Mouse (Mus musculus): ENCODE measurements around the gene Kif6. TPM values are rescaled to one million over a fixed set of nuclear protein-coding genes. Genes with fewer than 3 reads are reported as not detected.

Kif6 gene
- total RNA-seq, 1 experiment, result 0.36 TPM

DNA sequence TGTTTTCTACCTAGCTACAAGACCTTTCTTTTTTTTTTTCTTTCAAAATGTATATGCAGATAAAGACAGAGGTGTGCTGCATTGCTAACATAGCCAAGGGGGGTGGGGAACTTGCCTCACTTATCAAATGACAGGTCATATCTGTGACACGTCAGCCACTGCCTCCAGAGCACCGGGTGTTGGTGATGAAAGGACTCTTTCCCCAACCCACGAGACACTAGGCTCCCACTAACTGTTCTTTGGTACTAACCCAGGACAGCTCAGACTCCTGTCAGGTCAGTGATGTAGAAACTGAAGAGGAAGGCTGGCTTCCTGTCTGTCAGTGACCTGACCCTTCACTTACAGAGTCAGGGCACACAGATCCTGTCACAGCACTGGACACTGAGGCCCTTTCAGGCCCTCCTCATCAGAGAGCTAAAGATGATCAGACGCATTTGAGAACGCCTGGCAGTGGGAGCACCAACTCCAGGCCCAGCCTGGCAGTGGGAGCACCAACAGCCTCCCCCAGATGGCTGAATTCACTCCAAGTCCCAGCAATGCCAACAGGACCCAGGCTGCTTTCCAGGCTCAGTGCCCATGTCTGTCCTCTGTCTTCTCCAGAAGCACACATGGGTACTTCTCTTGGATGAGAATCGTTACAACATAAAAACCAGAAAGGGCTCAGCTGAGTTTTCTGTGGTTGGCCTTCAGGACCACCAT is 209.4 kb downstream of the Kif6 start:
- in situ Hi-C loops (cut with MboI; ENCODE audit: low sequenced_read_pairs in 2 of 2, unreplicated experiment in 2 of 2), result no loop called here
- DNase-seq (ENCODE audit: low read depth, low spot score), result no peak
- no peaks in the 10 kb centered on the region for H3K4me1 ChIP-seq (ENCODE audit: control insufficient read depth in 2 of 2, insufficient read depth in 2 of 2, low read length in 2 of 2, poor library complexity in 1 of 2)
- H3K27ac ChIP-seq (ENCODE audit: insufficient read depth, low read depth, low read length, poor library complexity, severe bottlenecking), result no peak overlapping the region
- no peak overlapping the region for H3K4me3 ChIP-seq (ENCODE audit: insufficient read depth in 1 of 2, low read depth in 1 of 2, low read length in 2 of 2, poor library complexity in 1 of 2, severe bottlenecking in 1 of 2)
- H3K36me3 ChIP-seq (ENCODE audit: control insufficient read depth, insufficient read depth, low read length, poor library complexity, severe bottlenecking), result no peaks in the 10 kb centered on the region
- no peak overlapping the region for H3K9ac ChIP-seq (ENCODE audit: insufficient read depth, low read depth, low read length, poor library complexity, severe bottlenecking)
- TF ChIP-seq CHD2 (IDR thresholded peaks at IDR 0.05; ENCODE audit: low read depth, low read length) (no peak), ZNF384 (IDR thresholded peaks at IDR 0.05; ENCODE audit: low read depth, low read length) (no peak), HCFC1 (IDR thresholded peaks at IDR 0.05; ENCODE audit: borderline replicate concordance, insufficient read depth, low read length) (no peak), ZC3H11A (IDR thresholded peaks at IDR 0.05; ENCODE audit: borderline replicate concordance, low read depth, low read length) (no peak), MAFK (IDR thresholded peaks at IDR 0.05; ENCODE audit: insufficient read depth, low read depth, low read length) (no peak)
- H3K9me3 ChIP-seq (ENCODE audit: control insufficient read depth, insufficient read depth, low read depth, low read length), result no peaks in the 10 kb centered on the region

- no peak overlapping the region for H3K9ac ChIP-seq (ENCODE audit: insufficient read depth, low read depth, low read length, poor library complexity, severe bottlenecking)
- in situ Hi-C loops (cut with MboI; ENCODE audit: low sequenced_read_pairs in 2 of 2, unreplicated experiment in 2 of 2), result no loop called here
These were observed 210.0 kb downstream of the Kif6 start for GRCm38 (mm10) chr17:49824841-49825450.

GRCm38 (mm10) chr17:49825831-49826230 is 210.9 kb downstream of the Kif6 start:
- no peaks in the 10 kb centered on the region for H3K4me1 ChIP-seq (ENCODE audit: control insufficient read depth in 2 of 2, insufficient read depth in 2 of 2, low read length in 2 of 2, poor library complexity in 1 of 2)
- no peak overlapping the region for H3K4me3 ChIP-seq (ENCODE audit: insufficient read depth in 1 of 2, low read depth in 1 of 2, low read length in 2 of 2, poor library complexity in 1 of 2, severe bottlenecking in 1 of 2)
- H3K36me3 ChIP-seq (ENCODE audit: control insufficient read depth, insufficient read depth, low read length, poor library complexity, severe bottlenecking), result no peaks in the 10 kb centered on the region
- no peak overlapping the region for H3K27ac ChIP-seq (ENCODE audit: insufficient read depth, low read depth, low read length, poor library complexity, severe bottlenecking)
- no peak overlapping the region for H3K9ac ChIP-seq (ENCODE audit: insufficient read depth, low read depth, low read length, poor library complexity, severe bottlenecking)
- no peaks in the 10 kb centered on the region for H3K9me3 ChIP-seq (ENCODE audit: control insufficient read depth, insufficient read depth, low read depth, low read length)
- TF ChIP-seq MAFK (IDR thresholded peaks at IDR 0.05; ENCODE audit: insufficient read depth, low read depth, low read length) (no peak), ZC3H11A (IDR thresholded peaks at IDR 0.05; ENCODE audit: borderline replicate concordance, low read depth, low read length) (no peak), CHD2 (IDR thresholded peaks at IDR 0.05; ENCODE audit: low read depth, low read length) (no peak), HCFC1 (IDR thresholded peaks at IDR 0.05; ENCODE audit: borderline replicate concordance, insufficient read depth, low read length) (no peak)
- in situ Hi-C loops (cut with MboI; ENCODE audit: low sequenced_read_pairs in 2 of 2, unreplicated experiment in 2 of 2), result no loop called here
- DNase-seq (ENCODE audit: low read depth, low spot score), result no peak

More at GRCm38 (mm10) chr17:49824841-49825450, 210.0 kb downstream of the Kif6 start:
- Histone ChIP-seq H3K36me3 (ENCODE audit: control insufficient read depth, insufficient read depth, low read length, poor library complexity, severe bottlenecking) (no peaks in the 10 kb centered on the region), H3K27ac (ENCODE audit: insufficient read depth, low read depth, low read length, poor library complexity, severe bottlenecking) (no peak overlapping the region), H3K4me3 (ENCODE audit: insufficient read depth in 1 of 2, low read depth in 1 of 2, low read length in 2 of 2, poor library complexity in 1 of 2, severe bottlenecking in 1 of 2) (no peak overlapping the region), H3K9me3 (ENCODE audit: control insufficient read depth, insufficient read depth, low read depth, low read length) (no peaks in the 10 kb centered on the region), H3K4me1 (ENCODE audit: control insufficient read depth in 2 of 2, insufficient read depth in 2 of 2, low read length in 2 of 2, poor library complexity in 1 of 2) (no peaks in the 10 kb centered on the region)
- DNase-seq (ENCODE audit: low read depth, low spot score), result no peak
- TF ChIP-seq CHD2 (IDR thresholded peaks at IDR 0.05; ENCODE audit: low read depth, low read length) (no peak), ZNF384 (IDR thresholded peaks at IDR 0.05; ENCODE audit: low read depth, low read length) (no peak), ZC3H11A (IDR thresholded peaks at IDR 0.05; ENCODE audit: borderline replicate concordance, low read depth, low read length) (no peak), MAFK (IDR thresholded peaks at IDR 0.05; ENCODE audit: insufficient read depth, low read depth, low read length) (no peak), HCFC1 (IDR thresholded peaks at IDR 0.05; ENCODE audit: borderline replicate concordance, insufficient read depth, low read length) (no peak)

DNA sequence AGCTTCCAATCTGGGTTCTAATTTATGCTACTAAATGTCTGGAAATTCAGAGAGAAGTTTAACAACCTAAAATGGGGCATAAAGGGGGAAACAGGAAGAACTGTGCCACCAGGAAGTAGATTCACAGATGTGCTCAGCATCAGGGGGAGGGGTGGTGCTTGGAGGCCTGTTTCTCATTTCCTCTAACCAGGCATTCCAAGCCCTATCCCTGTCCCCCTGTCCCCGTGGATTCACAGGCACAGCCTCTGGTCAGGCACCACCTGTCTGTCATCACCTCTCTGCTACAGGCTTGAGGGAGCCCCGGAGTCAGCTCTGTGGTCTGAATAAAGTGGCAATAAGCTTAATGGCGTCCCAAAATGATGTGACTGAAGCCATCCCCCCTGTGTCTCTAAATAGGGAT is 216.8 kb downstream of the Kif6 start:
- no peak overlapping the region for H3K4me3 ChIP-seq (ENCODE audit: insufficient read depth in 1 of 2, low read depth in 1 of 2, low read length in 2 of 2, poor library complexity in 1 of 2, severe bottlenecking in 1 of 2)
- no peaks in the 10 kb centered on the region for H3K9me3 ChIP-seq (ENCODE audit: control insufficient read depth, insufficient read depth, low read depth, low read length)
- H3K36me3 ChIP-seq (ENCODE audit: control insufficient read depth, insufficient read depth, low read length, poor library complexity, severe bottlenecking), result no peaks in the 10 kb centered on the region
- H3K4me1 ChIP-seq (ENCODE audit: control insufficient read depth in 2 of 2, insufficient read depth in 2 of 2, low read length in 2 of 2, poor library complexity in 1 of 2), result no peaks in the 10 kb centered on the region
- no peak for TF ChIP-seq CHD2 (IDR thresholded peaks at IDR 0.05; ENCODE audit: low read depth, low read length)
- in situ Hi-C loops (cut with MboI; ENCODE audit: low sequenced_read_pairs in 2 of 2, unreplicated experiment in 2 of 2), result no loop called here
- DNase-seq (ENCODE audit: low read depth, low spot score), result no peak
- H3K9ac ChIP-seq (ENCODE audit: insufficient read depth, low read depth, low read length, poor library complexity, severe bottlenecking), result no peak overlapping the region
- H3K27ac ChIP-seq (ENCODE audit: insufficient read depth, low read depth, low read length, poor library complexity, severe bottlenecking), result no peak overlapping the region

All from ES-E14 (cell line).